Comparison of ENCODE assay signal across 8 mouse cellular contexts in the genomic region with DNA sequence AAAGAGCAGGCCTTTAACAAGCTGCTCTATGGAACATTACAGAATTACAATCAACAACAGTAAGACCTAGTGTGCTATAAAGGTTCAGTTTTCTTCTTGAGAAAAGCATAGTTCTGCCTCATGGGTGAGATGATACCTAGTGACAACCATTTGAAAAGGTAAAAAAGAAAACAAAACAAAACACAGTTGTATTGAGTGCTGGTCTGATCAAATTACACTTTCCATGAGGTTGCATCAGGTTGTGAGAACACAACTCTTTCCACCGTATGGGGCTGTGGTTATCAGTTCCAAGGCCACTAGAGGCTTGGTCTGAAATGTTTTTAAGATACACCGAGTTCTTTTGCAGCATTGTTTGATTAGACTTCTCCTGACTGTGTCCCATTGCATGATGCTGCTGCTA. TPM values are rescaled to one million over a fixed set of nuclear protein-coding genes. Genes with fewer than 3 reads are reported as not detected.
DNase-seq lines count a peak whose midpoint lies in the region; ATAC-seq and TF ChIP-seq lines count a peak whose summit lies in the region.

No protein-coding gene starts in this region.

- H3K27me3 ChIP-seq in megakaryocyte, embryonic 14.5 days (replicated peaks), result no peaks in the 10 kb centered on the region
- no peaks in the 10 kb centered on the region for H3K27me3 ChIP-seq in forebrain, embryonic 10.5 days (ENCODE audit: poor library complexity, severe bottlenecking)
- no peaks in the 10 kb centered on the region for H3K27me3 ChIP-seq in limb, embryonic 14.5 days (ENCODE audit: control insufficient read depth, insufficient read depth, low read length)
- no peaks in the 10 kb centered on the region for H3K27me3 ChIP-seq in neural tube, embryonic 15.5 days (replicated peaks)

- no peak overlapping the region for H3K9ac ChIP-seq in limb, embryonic 14.5 days (ENCODE audit: low read depth, low read length, severe bottlenecking)
- H3K9ac ChIP-seq in neural tube, embryonic 15.5 days (replicated peaks), result no peak overlapping the region

- peaks cover 25% of the 10 kb centered on the region for H3K9me3 ChIP-seq in megakaryocyte, embryonic 14.5 days
- peaks cover 30% of the 10 kb centered on the region for H3K9me3 ChIP-seq in forebrain, embryonic 10.5 days
- no peaks in the 10 kb centered on the region for H3K9me3 ChIP-seq in limb, embryonic 14.5 days (ENCODE audit: control insufficient read depth, low read length)
- peaks cover 7% of the 10 kb centered on the region; the same call in 1 of the 2 replicates for H3K9me3 ChIP-seq in neural tube, embryonic 15.5 days (replicated peaks)

- peak overlapping the region; percentile 69 for H3K4me3 ChIP-seq in megakaryocyte, embryonic 14.5 days (replicated peaks)
- peak overlapping the region; percentile 61 for H3K4me3 ChIP-seq in forebrain, embryonic 10.5 days
- peak overlapping the region; percentile 50; the same call in 1 of the 2 replicates for H3K4me3 ChIP-seq in limb, embryonic 14.5 days (replicated peaks; ENCODE audit: low read length)
- peak overlapping the region; percentile 54 for H3K4me3 ChIP-seq in neural tube, embryonic 15.5 days (replicated peaks)

- 86% methylated on average over 2 of the region's 2 CpGs for WGBS in forebrain, embryonic 10.5 days
- 78% methylated on average over 2 of the region's 2 CpGs for WGBS in limb, embryonic 14.5 days
- WGBS in neural tube, embryonic 15.5 days, result 73% methylated on average over 2 of the region's 2 CpGs

- peak overlapping the region; percentile 63; the same call in 1 of the 2 replicates for H3K4me2 ChIP-seq in limb, embryonic 14.5 days (replicated peaks; ENCODE audit: low read depth, low read length, severe bottlenecking)
- peak overlapping the region; percentile 83 for H3K4me2 ChIP-seq in neural tube, embryonic 15.5 days

- ATAC-seq in megakaryocyte, adult 5-6 weeks (ENCODE audit: poor library complexity, severe bottlenecking), result no peak
- ATAC-seq in limb, embryonic 14.5 days (ENCODE audit: low FRiP score, low read depth), result no peak
- no peak for ATAC-seq in neural tube, embryonic 15.5 days (ENCODE audit: low FRiP score)

- peaks cover 31% of the 10 kb centered on the region for H3K36me3 ChIP-seq in megakaryocyte, embryonic 14.5 days (replicated peaks; ENCODE audit: low read length)
- peaks cover 32% of the 10 kb centered on the region for H3K36me3 ChIP-seq in forebrain, embryonic 10.5 days (replicated peaks)
- 0 out of 2 replicates have a peak, but pooled peaks cover 5% of the 10 kb centered on the region for H3K36me3 ChIP-seq in limb, embryonic 14.5 days (ENCODE audit: control insufficient read depth, insufficient read depth, low read length)
- H3K36me3 ChIP-seq in neural tube, embryonic 15.5 days, result peaks cover 19% of the 10 kb centered on the region

- no peak overlapping the region for H3K27ac ChIP-seq in forebrain, embryonic 10.5 days
- no peak overlapping the region for H3K27ac ChIP-seq in limb, embryonic 14.5 days (replicated peaks; ENCODE audit: low read depth, low read length)
- H3K27ac ChIP-seq in neural tube, embryonic 15.5 days (replicated peaks), result no peak overlapping the region

- no peak for TF ChIP-seq POLR2A in limb, embryonic 14.5 days (IDR thresholded peaks at IDR 0.05; ENCODE audit: borderline replicate concordance, extremely low read depth, insufficient read depth, insufficient read length)

- peaks cover 12% of the 10 kb centered on the region for H3K4me1 ChIP-seq in megakaryocyte, embryonic 14.5 days
- peaks cover 7% of the 10 kb centered on the region for H3K4me1 ChIP-seq in forebrain, embryonic 10.5 days
- H3K4me1 ChIP-seq in limb, embryonic 14.5 days (ENCODE audit: control insufficient read depth, insufficient read depth, low read length), result no peaks in the 10 kb centered on the region
- H3K4me1 ChIP-seq in neural tube, embryonic 15.5 days, result 0 out of 2 replicates have a peak, but pooled peaks cover 2% of the 10 kb centered on the region

- intact Hi-C loops in left cerebral cortex, postnatal 36 days (cut with DNase I), result no loop called here
- intact Hi-C loops in heart, postnatal 10 days (cut with DNase I), result no loop called here

- no peak for DNase-seq in forebrain, embryonic 10.5 days (ENCODE audit: extremely low spot score, low spot score)
- peak; percentile 2 for DNase-seq in limb, embryonic 14.5 days (ENCODE audit: low spot score)
- no peak for DNase-seq in adipocyte (ENCODE audit: low spot score)
- DNase-seq in left cerebral cortex, postnatal 36 days (ENCODE audit: low spot score in 2 of 2), result no peak
- no peak for DNase-seq in heart, postnatal 10 days

RNA-seq across cellular contexts. Expression of a gene that starts 30.1 kb away (rescaled TPM):
- polyA plus RNA-seq in megakaryocyte, embryonic 14.5 days (2012; ENCODE audit: insufficient read depth, low replicate concordance), result 0.26 TPM in 1 of 2 replicates, not detected in the other
- 11.2 and 12.6 TPM in 2 replicates for total RNA-seq in megakaryocyte, adult 5-6 weeks (2015)
- 11.1 and 17.5 TPM in 2 replicates for total RNA-seq in megakaryocyte, adult 5-6 weeks (2017)
- polyA plus RNA-seq in forebrain, embryonic 10.5 days (2016; fragmentation: Nextera tagmentation; extraction: Ambion mirVana), result 21.1 and 21.5 TPM in 2 replicates
- polyA plus RNA-seq in limb, embryonic 14.5 days (2012; rRNA removed), result 10.7 and 14.5 TPM in 2 replicates
- 25.5 and 29.3 TPM in 2 replicates for polyA plus RNA-seq in limb, embryonic 14.5 days (2014; fragmentation: Nextera tagmentation; extraction: Ambion mirVana)
- polyA plus RNA-seq in neural tube, embryonic 15.5 days (2015; fragmentation: Nextera tagmentation; extraction: Ambion mirVana), result 23.7 and 24.9 TPM in 2 replicates
- 10 to 100 TPM; 21.9 to 24.9 TPM for total RNA-seq in left cerebral cortex, postnatal 36 days (2021)
- total RNA-seq in heart, postnatal 10 days (2021), result 10 to 100 TPM; 16.6 to 19.8 TPM
